Mouse (Mus musculus) left cerebral cortex, postnatal 14 days (tissue): ENCODE results near the gene Apoe. TPM values are rescaled to one million over a fixed set of nuclear protein-coding genes. Genes with fewer than 3 reads are reported as not detected.
A peak's percentile ranks its signal among the peaks of the same experiment; 100 is the strongest.

Experiments used
- DNase-seq, 2 experiments: peaks; one replicate each; pipeline ENCODE4 v3.0.0; 2021 to 2022; ENCODE audit warnings: low spot score in 2 of 2, mixed read lengths in 1 of 2
- intact Hi-C: fragments of 180-260 bp; cut with DNase I; formaldehyde crosslinking; loops from one replicate; pipeline ENCODE4 v1.15.1; 2025
- total RNA-seq, 2 experiments: library from RNA; stranded (reverse); gene quantifications; 2 replicates each; pipeline ENCODE4 v1.2.3; 2021

Gene Apoe
- total RNA-seq, 2 experiments from 2014 or later: 1,873 to 2,039 TPM

DNA sequence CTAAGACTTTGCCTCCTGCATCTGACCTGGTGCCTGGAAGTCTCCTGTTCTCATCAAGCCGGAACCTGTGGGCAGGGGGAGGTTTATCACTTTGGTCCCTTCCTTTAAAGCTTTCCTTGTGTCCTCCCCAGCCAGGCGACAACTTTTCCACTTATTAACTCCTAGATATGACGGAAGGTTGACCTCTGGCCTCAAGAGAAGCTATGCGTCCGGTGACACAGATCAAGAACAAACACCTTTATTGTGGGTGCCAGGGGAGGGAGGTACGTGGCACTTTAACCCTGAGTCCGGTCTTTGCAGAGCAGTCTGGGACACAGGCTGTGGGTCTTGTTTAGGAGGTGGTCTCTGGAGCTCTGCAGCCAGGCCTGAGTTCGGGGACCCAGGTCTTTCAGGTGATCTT, 21.1 kb downstream of the Apoe start, which contains the start of gene Apoc2:
Apoc2 (minus strand) TSS at position 70 of the 400 bp plus-strand sequence.
- intact Hi-C loops: no loop called here
- DNase-seq: no peak

DNA sequence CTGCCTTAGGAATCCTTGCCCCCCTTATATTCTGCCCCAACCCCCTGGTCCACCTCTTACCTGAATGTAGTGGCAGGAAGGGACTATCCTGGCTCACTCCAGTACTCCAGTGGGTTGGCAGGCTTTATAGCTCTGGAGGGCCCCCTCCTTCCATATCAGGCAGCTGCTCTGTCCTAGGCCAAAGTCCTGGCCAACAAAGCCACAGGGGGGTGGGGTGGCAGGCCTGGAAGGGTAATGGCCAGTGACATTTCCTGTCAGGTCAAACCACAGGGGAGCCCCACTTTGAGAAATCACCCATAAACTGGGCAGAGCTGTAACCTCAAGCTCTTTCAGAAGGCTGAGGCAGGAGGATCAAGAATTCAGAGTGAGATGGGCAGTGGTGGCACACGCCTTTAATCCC, 22.3 kb downstream of the Apoe start:
- no peak for DNase-seq
- intact Hi-C loops: no loop called here

DNA sequence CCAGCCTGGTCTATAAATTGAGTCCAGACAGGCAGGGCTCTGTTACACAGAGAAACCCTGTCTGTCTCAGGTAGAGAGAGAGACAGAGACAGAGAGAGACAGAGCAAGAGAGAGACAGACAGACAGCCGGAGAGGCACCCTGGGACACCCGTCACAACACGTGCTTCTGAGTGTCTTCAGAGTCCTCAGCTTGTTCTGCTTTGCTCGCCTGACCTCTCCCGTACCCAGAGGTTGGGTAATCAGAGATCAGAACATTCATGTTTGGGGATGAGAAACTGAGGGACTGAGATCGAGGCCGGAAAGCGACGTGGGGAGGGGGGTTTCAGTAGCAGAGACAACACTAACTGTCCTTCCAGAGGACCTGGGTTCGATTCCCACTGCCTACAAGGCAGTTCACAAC, 23.2 kb downstream of the Apoe start:
- intact Hi-C loops: no loop called here
- no peak for DNase-seq

DNA sequence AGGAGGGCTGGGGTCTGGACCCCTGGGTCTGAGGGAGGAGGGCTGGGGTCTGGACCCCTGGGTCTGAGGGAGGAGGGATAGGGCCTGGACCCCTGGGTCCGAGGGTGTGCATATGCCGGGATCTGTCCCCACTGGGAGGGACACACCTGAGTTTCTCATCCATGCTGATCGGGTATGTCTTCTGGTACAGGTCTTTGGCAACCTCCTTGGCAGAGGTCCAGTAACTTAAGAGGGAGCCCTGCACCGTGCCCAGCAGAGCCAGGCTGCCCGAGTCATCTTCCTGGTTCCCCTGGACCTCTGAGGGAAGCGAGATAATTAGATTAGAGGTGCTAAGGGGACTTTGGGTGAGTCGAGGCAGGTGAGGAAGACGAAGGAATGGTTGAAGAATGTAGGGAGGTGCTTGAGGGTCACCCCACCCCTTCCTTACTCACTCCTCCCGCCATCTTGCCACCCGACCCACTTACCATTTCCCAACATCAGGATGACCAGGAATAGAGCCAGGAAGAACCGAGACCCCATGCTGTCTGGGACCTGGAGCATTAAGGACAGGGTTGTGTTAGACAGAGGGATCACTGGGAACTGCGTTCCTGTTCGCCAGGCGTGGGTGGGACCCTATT, 25.8 kb downstream of the Apoe start:
- no peak for DNase-seq
- intact Hi-C loops: no loop called here

- intact Hi-C loops: no loop called here
- no peak for DNase-seq
Observed at GRCm38 (mm10) chr7:19671511-19671910, 27.5 kb downstream of the Apoe start.

- DNase-seq: peak; percentile 96 to 98
- intact Hi-C loops: loop anchor here (2.0 kb wide), 1 partner anchor 32 kb away; no protein-coding TSS in a partner anchor
Observed at GRCm38 (mm10) chr7:19668947-19669721, 29.9 kb downstream of the Apoe start.

- DNase-seq: no peak
- intact Hi-C loops: no loop called here
Observed at GRCm38 (mm10) chr7:19667434-19667833, 31.6 kb downstream of the Apoe start.

DNA sequence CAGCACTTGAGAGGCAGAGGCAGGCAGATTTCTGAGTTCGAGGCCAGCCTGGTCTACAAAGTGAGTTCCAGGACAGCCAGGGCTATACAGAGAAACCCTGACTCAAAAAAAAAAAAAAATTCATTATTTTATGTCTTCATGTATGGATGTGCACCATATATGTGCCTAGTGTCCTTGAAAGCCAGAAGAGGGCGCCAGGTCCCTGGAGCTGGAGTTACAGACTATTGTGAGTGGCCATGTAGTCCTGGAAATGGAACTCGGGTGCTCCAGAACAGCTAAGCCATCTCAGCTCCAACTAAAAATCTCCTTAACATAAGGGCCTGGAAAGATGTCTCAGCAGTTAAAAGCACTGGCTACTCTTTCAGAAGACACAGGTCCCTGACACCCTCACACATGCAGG, 32.2 kb downstream of the Apoe start:
- DNase-seq: no peak
- intact Hi-C loops: no loop called here

GRCm38 (mm10) chr7:19664955-19665841, 33.8 kb downstream of the Apoe start, which contains the start of gene Clptm1:
TSS of gene Clptm1 (minus strand) at chr7:19665033.
- DNase-seq: peak; percentile 97 to 98
- intact Hi-C loops: no loop called here

DNA sequence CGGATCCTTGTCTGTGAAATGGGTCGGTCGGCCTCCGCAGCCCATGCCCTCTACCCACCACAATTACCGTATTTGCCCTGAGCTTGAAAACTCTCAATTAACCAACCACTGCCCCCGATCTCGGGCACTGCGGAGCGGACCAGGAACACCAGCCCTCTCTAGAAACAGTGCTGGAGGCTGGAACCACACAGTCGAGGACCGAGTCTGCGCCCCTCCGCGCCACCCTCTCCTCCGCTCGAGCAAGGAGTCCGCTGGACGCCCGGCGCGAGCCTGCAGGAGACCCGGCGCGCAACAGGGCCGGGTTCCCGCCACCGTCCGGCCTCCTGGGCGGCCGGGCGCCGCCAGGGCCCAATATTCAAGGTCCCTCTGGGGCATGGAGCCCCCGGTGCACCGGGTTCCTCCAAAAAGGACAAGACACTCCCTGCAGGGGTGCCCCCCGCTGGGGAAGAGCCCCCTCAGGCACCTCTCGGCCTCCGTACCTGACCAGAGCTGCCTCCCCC, 34.5 kb downstream of the Apoe start:
- intact Hi-C loops: no loop called here
- DNase-seq: no peak

DNA sequence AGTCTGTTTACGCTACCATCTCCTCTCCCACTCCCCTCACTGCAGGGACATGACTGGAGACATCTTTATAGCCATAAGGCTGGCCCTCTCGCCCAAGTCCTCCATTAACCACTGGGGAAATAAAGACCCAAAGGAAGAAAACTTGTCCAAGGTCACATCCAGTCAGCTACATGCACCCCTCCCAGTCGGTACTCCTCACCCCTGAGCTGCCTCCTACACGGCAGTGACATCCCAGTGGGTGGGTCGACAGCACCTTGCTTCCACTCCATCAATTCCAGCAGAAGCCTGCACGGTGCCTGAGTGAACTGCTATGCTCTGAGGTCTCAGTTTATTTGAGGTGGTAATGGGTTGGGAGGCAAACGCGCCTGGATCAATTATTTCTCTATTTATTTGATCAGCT, 35.0 kb downstream of the Apoe start:
- DNase-seq: no peak
- intact Hi-C loops: no loop called here

- intact Hi-C loops: no loop called here
- no peak for DNase-seq
Observed at GRCm38 (mm10) chr7:19652614-19653013, 46.4 kb downstream of the Apoe start.

- DNase-seq: no peak
- intact Hi-C loops: no loop called here
Observed at GRCm38 (mm10) chr7:19651063-19651786, 47.8 kb downstream of the Apoe start.

Other genes starting within 250 kb of the Apoe start
- gene Mark4, start 240.4 kb downstream of the Apoe start, total RNA-seq: 10 to 100 TPM; 89.9 to 96.7 TPM
- gene Exoc3l2, start 235.9 kb downstream of the Apoe start, total RNA-seq: under 1 TPM; 0.37 to 0.80 TPM
- gene Bloc1s3, start 190.8 kb downstream of the Apoe start, total RNA-seq: 1 to 10 TPM; 7.1 to 7.2 TPM
- gene Trappc6a, start 190.8 kb downstream of the Apoe start, total RNA-seq: 10 to 100 TPM; 17.7 to 18.1 TPM
- gene Nkpd1, start 181.3 kb downstream of the Apoe start, total RNA-seq: 1 to 10 TPM in 1 of 2 experiments, under 1 TPM in 1; 0.68 to 1.1 TPM
- 10 to 100 TPM; 87.9 to 98.8 TPM for gene Ppp1r37, start 136.1 kb downstream of the Apoe start, total RNA-seq
- gene Zfp296, start 121.9 kb downstream of the Apoe start, total RNA-seq: under 1 TPM; 0.51 to 0.68 TPM
- gene Gemin7, start 121.6 kb downstream of the Apoe start, total RNA-seq: 10 to 100 TPM; 43.8 to 46.0 TPM
- gene Clasrp, start 94.7 kb downstream of the Apoe start, total RNA-seq: 10 to 100 TPM; 84.4 to 84.6 TPM
- 1 to 10 TPM; 6.1 to 6.3 TPM for gene Relb, start 69.8 kb downstream of the Apoe start, total RNA-seq
- gene Clptm1, start 34.2 kb downstream of the Apoe start, total RNA-seq: 100 to 1,000 TPM; 156 to 159 TPM
- gene Apoc2, start 21.2 kb downstream of the Apoe start, total RNA-seq: not detected
- not detected for gene Gm44805, start 17.8 kb downstream of the Apoe start, total RNA-seq
- not detected for gene Apoc4, start 17.7 kb downstream of the Apoe start, total RNA-seq
- gene Apoc1, start 6.5 kb downstream of the Apoe start, total RNA-seq: 1 to 10 TPM; 2.2 to 3.3 TPM
- gene Tomm40, start 16.2 kb upstream of the Apoe start, total RNA-seq: 100 to 1,000 TPM; 104 to 120 TPM
- 10 to 100 TPM; 11.6 to 15.2 TPM for gene Nectin2, start 51.3 kb upstream of the Apoe start, total RNA-seq
- gene Bcam, start 71.8 kb upstream of the Apoe start, total RNA-seq: 10 to 100 TPM; 10.7 to 11.0 TPM
- gene Cblc, start 97.6 kb upstream of the Apoe start, total RNA-seq: not detected
- gene Bcl3, start 123.6 kb upstream of the Apoe start, total RNA-seq: 1 to 10 TPM in 1 of 2 experiments, not detected in 1; 1.2 TPM
- 1 to 10 TPM; 3.0 to 4.1 TPM for gene Gm19345, start 152.8 kb upstream of the Apoe start, total RNA-seq
- gene Ceacam16, start 162.1 kb upstream of the Apoe start, total RNA-seq: not detected
- not detected for gene Ceacam19, start 188.8 kb upstream of the Apoe start, total RNA-seq
- gene Pvr, start 222.0 kb upstream of the Apoe start, total RNA-seq: 10 to 100 TPM; 10.1 to 11.4 TPM